Mouse (Mus musculus) urinary bladder, adult 2 months (tissue): Measurements from ENCODE around the gene Clspn. TPM values are rescaled to one million over a fixed set of nuclear protein-coding genes. Genes with fewer than 3 reads are reported as not detected.

Experiments used
- DNase-seq: peaks from one replicate; pipeline ENCODE4 v3.0.0; 2022; ENCODE audit warnings: low spot score
- polyA plus RNA-seq: library from polyadenylated mRNA; depleted of rRNA; stranded (reverse); fragments of >200 nt; gene quantifications from 2 replicates; pipeline ENCODE4 v1.2.3, GENCODE M21; 2012

Gene Clspn
- polyA plus RNA-seq, 1 experiment: 0.81 TPM

DNA sequence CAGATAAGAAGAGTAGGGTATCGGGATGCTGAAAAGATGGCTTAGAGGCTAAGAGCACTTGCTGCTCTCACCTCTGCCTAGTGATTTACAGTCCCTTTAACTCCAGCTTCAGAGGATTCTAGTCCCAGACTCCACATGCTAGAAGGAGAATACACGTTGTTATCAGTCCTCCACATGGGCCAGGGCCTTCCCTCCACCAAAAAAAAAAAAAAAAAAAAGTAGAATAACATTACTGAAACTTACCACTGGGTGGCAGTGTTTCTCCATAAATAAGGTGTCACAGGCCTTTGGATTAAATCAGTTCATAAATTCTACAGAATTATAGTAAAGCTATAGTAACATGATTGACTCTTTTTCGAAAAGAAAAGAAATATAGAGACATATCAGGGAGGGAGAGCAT lies 2.3 kb upstream of the Clspn start:
- DNase-seq: no peak

DNA sequence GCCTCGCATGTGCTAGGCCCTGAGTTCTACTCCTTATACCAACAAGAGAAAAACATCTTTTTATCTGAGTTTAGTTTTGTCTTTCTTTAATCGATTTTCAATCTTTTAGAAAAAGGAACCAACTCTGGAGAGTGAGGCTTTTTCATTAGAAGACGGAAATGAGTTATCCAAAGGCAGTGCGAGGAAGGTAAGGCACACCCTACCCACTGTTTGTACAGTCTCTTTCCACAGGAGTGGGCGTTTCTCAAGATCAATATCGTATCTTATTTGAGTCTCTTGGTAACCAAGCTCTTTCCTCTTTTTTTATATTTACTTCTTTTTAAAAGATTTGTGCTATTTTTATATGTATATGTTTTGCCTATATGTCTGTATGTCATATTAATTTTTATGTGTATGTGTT lies 7.1 kb downstream of the Clspn start:
- DNase-seq: no peak

DNA sequence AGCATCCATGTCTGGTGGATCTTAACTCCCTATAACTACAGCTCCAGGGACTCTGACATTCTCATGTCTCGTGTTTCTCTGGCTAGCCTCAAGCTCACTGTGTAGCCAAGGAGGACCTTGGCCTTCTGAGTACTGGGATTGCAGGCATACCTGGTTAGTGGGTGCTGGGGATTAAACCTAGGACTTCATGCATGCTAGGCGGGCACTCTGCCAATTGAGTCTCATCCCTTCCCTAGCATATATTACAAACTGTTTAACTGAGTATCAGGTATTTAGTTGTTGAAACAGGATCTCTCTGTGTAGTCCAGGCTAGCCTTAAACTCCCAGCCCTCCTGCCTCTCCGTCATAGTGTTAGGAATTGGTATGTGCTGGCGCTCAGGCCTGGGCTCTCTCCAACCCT lies 10.5 kb downstream of the Clspn start:
- DNase-seq: no peak

DNA sequence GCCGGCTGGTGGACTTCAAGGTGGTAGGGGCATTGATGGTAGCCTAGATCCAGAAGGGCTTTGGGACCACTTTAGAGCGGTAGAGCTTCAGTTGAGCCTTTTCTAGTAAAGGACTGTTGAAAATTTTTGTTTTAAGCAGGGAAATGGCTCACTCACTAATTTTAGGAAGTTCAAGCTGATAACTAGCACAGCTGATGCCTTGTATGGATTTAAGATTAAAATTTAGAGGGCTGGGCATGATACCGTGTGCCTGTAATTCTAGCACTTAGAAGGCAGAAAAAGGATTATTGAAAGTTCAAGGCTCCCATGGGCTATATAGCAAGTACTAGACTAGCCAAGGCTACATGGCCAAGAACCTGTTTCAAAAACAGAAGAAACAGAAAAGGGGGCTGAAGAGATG lies 13.0 kb downstream of the Clspn start:
- DNase-seq: no peak

DNA sequence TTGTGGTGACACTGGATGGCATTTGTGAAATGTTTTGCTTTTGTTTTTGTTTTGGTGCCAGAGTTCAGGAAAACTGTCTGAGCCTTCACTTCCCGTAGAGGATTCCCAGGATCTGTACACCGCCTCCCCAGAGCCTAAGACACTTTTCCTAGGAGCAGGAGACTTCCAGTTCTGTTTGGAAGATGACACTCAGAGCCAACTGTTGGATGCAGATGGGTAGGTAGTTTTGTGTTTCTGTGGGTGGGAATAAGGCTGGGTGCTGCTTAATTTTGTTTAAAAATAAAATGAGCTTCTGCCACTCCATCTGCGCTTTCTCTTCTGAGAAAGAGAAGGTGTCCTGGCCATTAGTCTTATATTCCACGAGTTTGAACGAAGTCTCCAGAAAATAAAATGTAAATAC lies 19.5 kb downstream of the Clspn start:
- DNase-seq: no peak

DNA sequence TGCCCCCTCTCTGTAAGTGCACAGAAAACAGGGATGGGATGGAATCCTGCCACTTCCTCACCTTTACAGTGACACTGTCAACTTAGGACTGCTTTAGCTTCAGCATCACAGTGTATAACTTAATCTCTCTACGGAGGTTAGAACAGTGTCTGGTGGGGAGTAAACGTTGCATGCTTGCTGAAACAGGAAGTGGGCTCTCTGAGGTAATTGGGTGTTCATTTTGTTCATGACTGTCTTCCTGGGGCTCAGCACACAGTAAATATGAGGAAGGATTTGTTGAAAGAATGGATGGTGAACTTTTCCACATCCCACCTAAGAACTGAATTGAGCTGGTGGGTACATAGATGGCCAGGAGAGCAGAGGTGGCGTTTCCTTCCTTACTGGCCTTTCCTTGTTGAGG lies 21.2 kb downstream of the Clspn start:
- no peak for DNase-seq

DNA sequence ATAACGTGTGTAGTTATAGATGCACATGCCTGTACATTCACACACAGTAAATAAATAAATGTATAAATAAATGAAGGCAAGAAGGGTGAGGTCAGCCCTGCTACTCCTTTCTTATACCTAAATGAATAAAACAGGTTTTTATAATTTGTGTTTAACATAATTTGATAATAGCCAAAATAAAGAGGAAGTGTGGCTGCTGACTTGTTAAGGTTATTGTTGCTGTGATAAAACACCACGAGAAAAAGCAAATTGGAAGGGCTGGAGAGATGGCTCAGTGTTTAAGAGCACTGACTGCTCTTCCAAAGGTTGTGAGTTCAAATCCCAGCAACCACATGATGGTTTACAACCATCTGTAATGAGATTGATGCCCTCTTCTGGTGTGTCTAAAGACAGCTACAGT lies 22.3 kb downstream of the Clspn start:
- DNase-seq: no peak

DNA sequence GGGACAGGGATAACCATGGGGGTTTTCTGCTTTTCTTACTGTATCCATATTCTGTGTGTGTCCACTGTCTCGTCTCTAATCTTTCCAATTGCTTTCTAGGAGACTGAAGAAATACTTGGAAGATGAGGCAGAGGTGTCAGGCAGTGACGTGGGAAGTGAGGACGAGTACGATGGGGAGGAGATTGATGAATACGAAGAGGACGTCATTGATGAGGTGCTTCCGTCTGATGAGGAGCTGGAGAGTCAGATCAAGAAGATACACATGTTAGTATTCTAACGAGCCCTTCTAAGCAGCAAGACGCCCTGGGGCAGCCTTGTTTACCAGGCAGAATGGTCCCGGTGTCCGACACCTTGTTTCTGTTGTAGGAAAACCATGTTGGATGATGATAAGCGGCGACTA lies 29.0 kb downstream of the Clspn start:
- DNase-seq: no peak

DNA sequence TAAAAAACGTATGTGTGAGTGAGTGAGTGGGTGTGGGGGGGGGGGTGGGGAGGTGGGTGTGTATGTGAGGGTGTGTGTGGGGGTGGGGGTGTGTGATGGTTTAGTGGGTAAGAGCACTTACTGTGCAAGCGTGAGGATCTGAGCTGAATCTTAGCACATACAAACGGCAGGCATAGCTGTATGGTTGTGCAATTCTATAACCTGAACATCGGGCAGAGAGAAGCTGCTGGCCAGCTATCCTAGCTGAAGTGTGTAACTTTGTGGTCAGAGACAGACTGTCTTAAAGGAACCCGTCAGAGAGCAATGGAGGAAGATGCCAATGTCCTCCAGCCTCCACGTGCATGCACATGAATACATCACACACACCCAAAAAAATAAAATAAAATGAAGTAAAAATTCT lies 35.3 kb downstream of the Clspn start:
- no peak for DNase-seq

DNA sequence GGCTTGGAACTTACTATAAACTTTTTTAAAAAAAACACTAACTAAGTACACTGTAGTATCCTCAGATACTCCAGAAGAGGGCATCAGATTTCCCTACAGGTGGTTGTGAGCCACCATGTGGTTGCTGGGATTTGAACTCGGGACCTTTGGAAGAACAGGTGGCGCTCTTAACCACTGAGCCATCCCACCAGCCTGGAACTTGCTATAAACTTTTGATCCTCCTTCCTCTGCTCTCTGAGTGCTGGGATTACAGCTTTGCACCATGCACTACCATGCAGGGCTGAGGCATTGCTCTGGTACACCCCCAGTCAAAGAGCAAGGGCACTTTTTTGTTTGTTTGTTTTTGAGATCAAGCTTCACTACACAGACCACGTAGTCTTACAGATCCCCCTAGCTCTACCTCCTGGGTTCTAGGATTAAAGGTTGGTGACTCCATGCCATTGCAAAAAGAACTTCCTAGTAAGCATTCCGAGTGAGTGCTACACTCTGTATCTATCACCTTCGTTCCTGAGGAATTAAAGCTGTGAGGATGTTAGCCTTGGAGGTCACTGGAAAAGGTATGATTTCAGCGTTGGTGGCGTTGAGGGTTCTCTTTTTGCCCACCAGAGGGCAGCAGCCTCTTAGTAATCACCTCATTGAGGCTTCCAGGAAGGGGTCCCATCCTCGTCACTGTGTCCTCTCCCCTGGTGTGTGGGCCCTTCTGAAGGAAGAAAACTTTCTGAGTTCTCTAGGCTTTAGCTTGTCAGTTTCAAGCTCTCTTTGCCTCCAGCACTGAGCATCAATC lies 43.4 kb downstream of the Clspn start:
- DNase-seq: peak; percentile 31

DNA sequence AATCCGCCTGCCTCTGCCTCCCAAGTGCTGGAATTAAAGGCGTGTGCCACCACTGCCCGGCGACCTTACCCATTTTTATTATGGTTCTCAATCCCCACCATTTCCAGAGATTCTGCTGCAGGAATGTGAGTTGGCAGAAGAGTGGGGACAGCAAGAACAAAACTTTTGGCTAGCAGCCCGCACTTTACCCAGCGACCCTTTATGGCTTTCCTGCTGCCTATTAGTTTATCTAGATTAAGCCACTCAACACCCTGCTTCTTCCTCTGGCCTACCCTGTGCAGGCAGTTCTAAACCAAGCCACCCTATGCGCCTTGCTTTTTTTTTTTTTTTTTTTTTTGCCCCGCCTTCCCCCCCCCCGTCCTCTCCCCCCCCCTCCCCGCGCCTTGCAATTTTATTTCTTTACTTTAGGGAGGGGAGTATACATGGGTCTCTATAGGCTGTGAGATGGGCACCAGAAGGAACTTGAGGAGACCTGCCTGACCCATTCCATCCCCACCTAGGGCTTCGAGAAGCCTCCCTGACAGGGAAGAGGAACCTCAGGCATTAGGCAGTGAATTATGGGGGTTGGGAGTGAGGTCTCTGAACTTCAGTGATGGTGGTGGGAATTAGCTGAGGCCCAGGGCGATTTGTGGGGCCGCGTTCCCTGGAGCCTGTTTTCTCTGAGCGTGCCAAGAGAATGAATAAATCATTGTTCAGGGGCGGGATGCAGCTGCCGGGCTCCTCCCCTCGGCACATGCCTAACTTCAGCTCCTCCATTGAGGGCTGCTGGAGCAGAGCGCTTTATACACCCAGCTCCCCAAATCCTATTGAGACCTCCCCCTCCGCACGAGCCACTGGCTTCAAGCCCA lies 45.1 kb downstream of the Clspn start:
- peak; percentile 27 for DNase-seq

DNA sequence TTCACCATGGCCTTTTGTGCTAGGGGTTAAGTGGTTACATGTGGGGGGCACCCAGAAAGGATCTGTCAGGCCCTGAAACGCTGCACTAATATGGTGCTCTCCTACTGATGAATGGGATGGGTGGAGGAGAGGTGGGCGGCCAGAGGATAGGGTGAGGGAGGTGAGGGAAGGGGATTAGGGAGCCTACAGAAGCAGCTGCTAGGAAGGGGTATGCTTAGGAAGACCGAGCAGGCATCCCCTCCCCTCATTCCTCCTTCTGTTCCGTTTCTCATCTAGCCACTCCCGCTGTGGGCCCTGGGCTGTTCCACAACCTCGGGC lies 45.7 kb downstream of the Clspn start:
- DNase-seq: no peak

DNA sequence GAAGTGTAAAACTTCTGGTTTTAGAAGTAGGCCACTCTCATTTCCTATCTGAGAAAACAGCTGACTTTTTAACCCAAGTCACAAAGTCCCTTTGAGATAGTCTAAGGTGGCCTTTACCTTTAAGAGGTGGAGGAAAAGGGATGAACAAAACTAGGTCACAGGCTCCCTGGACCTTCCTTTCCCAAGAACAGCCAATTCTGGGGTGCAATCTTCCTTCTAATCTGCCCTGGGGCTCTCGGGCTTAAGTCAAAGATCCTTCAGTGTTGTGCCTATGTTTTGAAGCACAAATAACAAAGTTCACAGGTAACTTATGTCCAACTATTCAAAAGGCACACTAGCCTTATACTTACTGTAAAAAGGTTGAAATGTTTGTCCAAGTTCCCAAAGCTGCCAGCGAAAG lies 47.4 kb downstream of the Clspn start:
- no peak for DNase-seq

DNA sequence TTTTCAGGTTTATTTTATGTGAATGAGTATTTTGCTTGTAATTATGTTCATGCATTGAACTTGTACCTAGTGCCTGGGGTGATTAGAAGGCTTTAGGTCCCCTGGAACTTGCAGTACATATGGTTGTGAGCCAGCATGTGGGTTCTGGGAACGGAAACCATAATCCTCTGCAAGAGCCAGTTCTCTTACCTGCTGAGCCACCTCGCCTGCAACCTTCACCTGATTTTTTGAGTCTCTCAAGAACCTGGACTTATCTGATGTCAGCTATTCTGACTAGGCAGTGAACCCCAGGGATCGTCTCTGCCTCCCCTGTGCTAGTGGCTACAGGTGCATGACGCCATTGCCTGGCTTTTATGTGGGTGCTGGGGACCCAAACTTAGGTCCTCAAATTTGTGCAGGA lies 49.0 kb downstream of the Clspn start:
- DNase-seq: no peak

DNA sequence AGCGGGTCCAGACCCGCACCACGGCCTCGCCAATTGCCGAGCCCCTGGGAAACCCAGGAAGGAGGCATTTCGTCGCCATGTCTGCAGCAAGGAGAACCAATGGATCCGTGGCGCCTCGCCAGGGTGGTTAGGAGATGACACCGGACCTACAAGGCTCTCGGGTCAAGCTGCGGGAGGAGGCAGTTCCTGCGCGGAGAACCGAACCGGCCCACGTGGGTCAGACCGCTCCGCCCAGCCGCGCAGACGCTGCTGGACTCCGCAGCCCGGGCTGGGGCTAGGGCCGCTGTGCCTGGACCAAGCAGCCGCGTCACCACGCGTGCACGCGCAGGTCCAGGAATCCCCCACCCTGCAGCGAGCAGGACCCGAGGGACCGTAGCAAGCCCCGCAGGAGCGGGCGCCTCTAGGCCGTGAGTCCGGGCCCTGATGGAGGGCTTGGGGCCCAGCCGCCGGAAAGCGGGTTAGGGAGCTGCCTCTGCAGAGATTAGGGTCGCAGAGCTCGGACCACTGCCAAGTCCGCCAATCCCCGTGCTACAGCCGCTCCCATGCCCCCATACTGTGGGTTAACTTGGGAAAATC lies 53.0 kb downstream of the Clspn start, which contains the start of gene 5730409E04Rik:
TSS of gene 5730409E04Rik (plus strand) at position 213 of the 576 bp plus-strand sequence.
- peak; percentile 73 for DNase-seq

DNA sequence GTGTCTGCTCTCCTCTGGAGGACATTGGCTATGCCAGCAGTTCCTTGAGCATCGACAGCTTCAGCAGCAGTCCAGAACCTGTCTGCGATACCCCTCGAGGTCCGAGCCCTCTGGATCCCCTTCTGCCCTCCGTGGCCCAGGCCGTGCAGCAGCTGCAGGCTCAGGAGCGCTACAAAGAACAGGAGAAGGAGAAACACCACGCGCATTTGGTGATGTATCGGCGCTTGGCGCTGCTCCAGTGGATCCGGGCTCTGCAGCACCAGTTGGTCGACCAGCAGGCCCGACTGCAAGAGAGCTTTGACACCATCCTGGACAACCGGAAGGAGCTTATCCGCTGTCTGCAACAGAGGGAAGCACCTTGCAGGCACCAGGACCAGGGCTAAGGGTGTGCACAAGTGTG lies 55.3 kb downstream of the Clspn start:
- no peak for DNase-seq

DNA sequence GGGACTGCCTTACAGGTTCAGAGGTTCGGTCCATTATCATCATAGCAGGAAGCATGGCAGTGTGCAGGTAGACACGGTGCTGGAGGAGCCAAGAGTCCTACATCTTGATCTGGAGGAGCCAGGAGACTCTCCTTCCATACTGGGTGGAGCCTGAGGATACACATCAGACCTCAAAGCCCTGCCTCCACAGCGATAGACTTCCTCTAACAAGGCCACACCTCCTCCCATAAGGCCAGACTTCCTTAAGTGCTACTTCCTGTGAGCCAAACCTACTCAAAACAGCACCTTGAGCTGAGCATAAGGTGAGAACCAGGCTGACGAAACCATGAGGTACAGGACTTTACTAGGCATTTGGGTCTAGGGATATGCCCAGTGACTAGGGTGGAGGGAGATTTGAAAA lies 59.6 kb downstream of the Clspn start:
- DNase-seq: no peak

DNA sequence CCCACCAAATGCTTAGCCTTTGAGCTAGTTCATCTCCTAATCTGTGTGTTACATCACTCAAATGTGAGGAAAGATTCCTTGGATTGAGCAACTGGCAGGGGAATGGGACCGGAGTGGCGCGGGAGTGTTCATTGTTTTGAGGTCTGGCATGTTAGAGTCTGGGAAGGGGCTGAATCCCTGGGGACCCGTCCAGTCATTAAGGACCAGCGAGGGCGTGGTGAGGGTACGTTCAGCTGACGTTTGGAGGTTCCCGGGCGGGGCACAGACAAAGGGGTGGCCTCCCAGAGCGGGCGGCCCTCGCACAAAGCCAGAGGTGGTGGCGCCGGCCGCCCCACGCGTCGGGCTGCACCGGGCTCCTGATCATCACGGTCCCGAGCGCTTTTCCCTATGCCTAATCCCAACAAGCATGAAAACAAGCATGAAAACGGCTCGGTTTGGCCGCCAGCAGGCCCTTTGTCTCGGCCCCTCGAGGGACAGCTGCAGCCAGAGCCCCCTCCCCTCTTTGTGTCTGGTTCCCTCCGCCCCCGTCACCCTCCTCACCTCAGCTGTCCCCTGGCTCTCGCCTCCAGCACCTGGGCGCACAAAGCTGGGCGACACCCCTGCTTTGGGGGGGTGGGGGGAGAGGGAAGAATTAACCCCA lies 63.1 kb downstream of the Clspn start:
- DNase-seq: no peak

DNA sequence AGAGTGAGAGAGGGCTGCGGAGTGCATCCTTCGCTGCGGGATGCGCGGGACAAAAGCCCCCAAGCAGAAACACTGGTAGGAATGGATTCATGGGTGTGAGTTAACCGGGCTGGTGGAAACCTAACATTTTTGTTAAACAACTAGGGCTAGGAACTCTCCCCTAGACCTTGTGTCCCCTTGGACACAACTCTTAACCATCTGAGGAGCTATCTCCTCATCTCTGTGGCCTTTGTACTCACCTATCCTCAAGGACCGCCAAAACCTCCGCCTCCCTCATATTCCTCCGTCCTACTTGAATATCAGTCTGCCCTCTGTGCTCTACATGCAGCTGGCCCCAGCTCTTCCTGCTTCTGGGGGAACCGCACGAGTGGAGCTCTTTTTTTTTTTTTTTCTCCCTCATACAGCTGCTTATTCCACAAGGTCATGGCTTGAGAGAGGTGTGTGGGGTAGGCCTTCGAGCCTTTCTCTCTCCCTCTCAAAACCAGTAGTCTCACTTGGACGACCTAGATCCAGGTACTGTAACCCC lies 63.7 kb downstream of the Clspn start:
- DNase-seq: no peak

DNA sequence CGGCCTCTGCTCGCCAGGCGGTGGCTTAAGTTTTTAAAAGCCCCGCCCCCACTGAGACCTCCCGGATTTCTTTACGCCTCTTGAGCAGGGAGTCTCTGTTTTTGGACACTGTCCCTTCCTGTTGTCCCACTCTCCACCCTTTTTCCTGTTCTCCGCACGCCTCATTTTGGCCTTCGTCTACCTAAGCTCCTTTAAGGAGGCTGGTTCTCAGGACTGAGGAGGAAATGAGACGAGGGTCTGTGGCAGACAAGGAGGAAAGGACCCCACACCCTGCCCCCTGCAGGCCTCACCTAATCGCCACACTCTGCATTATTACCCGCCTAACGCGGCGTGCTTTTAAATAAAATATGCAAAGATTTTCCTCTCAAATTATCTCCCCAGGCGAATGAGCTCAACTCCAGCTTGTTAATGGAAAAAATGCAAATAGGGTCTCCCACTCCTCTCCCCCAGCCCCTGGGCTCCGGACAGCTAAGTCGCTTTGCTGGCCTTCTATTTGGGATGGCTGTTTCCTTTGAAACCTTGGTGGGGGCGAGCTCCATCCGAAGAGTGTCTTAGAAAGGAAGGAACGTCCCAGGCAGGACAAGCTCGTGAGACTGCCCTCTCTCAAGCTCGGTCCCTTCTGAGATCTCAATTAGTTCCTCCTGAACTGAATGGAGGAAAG lies 70.4 kb downstream of the Clspn start:
- DNase-seq: no peak

DNA sequence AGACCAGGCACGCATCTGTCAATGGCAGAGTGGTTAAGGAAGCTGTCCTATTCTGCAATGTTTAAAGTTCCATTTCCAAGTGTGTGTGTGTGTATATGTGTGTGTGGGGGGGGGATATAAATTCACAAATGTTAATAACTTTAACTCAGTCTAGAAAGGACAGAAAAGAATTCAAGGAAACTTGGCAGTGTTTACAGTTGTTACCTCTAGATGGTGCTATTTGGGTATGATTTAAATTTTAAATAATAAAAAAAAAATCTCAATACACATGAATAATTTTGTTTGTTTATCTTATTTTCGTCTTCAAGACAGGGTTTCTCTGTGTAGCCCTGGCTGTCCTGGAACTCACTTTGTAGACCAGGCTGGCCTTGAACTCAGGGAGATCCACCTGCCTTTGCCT lies 75.2 kb downstream of the Clspn start:
- DNase-seq: no peak

DNA sequence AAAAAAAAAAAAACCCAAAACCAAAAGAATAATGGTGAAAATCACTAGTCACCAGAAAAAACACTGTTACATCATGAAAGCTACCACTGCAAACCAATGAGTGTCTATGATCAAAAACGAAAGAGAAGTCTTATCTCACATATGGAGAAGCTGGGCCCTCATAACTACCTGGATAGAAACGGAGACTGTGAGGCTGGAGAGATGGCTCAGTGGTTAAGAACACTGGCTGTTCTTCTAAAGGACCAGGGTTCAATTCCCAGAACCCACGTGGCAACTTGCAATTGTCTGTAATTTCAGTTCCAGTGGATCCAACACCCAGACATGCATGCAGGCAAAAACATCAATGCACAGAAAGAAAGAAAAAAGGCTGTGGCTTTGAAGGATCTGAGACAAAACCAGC lies 75.9 kb downstream of the Clspn start:
- no peak for DNase-seq
